Mouse (Mus musculus): ENCODE data around the gene Rbm19.

Rbm19 gene

GRCm38 (mm10) chr5:120197813-120198387 is 81.6 kb downstream of the Rbm19 start:
- DNase-seq (ENCODE audit: low read depth in 2 of 2, low spot score in 2 of 2), result no peak

DNA sequence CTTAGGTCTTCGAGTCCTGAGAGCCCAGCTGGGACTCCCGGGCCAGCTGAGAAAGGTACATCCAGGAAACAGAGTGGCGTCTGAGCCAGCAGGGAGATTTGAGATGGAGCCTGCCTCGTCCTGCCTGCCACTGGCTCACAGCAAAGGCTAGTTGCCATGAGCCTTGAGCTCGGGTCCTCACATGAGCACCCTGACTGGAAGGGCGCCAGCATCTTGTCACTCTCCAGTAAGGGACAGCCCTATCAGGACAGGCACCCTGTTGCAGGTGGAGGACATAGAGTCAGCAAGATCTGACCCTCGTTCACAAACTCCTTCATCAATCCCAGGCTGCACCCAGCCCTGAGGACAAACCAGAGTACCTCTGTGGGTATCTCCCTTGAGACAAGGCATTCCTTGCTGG is 83.6 kb downstream of the Rbm19 start:
- no peak for DNase-seq (ENCODE audit: low read depth in 2 of 2, low spot score in 2 of 2)

- no peak for DNase-seq (ENCODE audit: low read depth in 2 of 2, low spot score in 2 of 2)
Measured at GRCm38 (mm10) chr5:120204316-120204715, 88.1 kb downstream of the Rbm19 start.

DNA sequence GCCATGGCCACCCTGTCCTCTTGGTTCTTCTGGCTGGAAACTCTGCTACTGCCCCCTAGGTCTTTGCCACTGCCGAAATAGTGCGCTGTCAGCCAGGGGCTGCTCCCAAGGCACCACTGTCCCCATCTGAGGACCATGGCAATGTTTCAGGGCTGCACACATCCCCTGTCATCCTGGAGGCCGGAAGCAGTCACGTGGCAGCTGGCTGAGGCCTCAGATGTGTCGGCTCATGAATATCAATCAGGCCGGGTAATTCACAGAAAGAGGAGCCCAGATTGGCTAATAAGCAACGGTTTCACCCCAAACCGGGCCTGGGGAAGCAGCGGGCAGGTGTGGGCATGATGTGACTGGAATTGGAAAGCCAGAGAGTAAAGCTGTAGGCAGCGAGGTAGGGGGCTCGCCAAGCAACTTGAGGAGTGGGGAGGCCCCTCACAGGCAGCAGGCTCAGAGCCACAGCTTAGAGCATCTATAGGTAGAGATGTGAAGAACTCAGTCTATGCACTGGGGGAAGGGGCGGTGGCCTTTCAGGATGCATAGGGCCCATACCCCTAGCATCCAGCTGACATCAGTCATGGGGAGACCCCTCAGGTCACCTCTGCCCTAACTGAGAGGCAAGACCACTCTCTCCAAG is 90.2 kb downstream of the Rbm19 start:
- no peak for DNase-seq (ENCODE audit: low read depth in 2 of 2, low spot score in 2 of 2)

DNA sequence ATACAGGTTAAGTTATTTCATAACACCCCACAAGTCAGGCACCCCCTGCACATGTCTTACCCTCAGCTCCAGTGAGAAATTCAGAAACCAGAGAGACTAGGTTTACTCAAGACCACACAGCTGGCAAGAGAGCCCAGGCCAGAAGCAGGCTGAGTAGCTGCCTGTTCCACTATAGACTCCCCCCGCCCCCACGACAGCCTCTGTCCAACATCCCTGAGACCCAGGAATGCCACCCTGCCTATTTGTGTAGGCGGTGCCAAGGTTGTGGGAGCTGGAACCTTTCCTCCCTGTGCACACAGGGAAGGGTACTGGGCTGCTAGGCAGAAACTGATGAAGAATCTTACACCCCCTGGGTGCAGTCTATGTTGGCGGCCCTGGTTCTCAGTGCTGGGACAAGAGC is 91.2 kb downstream of the Rbm19 start:
- no peak for DNase-seq (ENCODE audit: low read depth in 2 of 2, low spot score in 2 of 2)

- DNase-seq (ENCODE audit: low read depth in 2 of 2, low spot score in 2 of 2), result no peak
Measured at GRCm38 (mm10) chr5:120210668-120211067, 94.4 kb downstream of the Rbm19 start.

- DNase-seq (ENCODE audit: low read depth in 2 of 2, low spot score in 2 of 2), result no peak
Measured at GRCm38 (mm10) chr5:120211182-120211581, 94.9 kb downstream of the Rbm19 start.

DNA sequence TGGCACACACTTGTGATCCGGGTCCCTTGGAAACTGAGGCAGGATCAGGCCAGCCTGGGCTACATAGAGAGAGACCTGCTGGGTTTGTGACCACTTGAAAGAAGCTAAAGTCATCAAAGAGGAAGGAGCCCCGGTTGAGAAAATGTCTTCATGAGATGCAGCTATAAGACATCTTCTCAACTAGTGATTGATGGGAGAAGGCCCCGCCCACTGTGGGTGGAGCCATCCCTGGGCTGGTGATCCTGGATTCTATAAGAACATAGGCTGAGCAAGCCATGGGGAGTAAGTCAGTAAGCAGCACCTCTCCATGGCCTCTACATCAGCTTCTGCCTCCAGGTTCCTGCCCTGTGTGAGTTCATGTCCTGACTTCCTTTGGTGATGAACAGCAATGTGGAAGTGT is 98.2 kb downstream of the Rbm19 start:
- no peak for DNase-seq (ENCODE audit: low read depth in 2 of 2, low spot score in 2 of 2)

GRCm38 (mm10) chr5:120221216-120221615 is 105.0 kb downstream of the Rbm19 start:
- DNase-seq (ENCODE audit: low read depth in 2 of 2, low spot score in 2 of 2), result no peak

DNA sequence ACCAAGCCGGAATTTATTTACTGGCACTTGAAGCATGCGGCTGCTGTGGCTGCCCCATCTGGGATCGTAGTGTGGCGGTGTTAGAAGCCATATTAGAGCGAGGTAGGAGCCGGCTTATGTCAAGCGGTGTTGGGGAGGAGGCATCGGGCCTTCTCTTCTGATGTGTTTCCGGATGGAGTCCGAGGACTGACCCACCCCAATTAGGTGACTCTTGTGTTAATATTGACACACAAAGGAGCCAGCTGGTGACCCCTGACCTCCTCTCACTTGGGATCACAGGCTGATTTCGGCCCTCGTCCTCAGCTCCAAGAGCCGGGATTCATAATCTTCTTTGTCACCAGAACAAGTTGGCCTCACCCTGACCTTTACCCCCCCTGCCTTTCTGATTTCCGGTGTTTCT is 109.1 kb downstream of the Rbm19 start:
- DNase-seq (ENCODE audit: low read depth in 2 of 2, low spot score in 2 of 2), result no peak

DNA sequence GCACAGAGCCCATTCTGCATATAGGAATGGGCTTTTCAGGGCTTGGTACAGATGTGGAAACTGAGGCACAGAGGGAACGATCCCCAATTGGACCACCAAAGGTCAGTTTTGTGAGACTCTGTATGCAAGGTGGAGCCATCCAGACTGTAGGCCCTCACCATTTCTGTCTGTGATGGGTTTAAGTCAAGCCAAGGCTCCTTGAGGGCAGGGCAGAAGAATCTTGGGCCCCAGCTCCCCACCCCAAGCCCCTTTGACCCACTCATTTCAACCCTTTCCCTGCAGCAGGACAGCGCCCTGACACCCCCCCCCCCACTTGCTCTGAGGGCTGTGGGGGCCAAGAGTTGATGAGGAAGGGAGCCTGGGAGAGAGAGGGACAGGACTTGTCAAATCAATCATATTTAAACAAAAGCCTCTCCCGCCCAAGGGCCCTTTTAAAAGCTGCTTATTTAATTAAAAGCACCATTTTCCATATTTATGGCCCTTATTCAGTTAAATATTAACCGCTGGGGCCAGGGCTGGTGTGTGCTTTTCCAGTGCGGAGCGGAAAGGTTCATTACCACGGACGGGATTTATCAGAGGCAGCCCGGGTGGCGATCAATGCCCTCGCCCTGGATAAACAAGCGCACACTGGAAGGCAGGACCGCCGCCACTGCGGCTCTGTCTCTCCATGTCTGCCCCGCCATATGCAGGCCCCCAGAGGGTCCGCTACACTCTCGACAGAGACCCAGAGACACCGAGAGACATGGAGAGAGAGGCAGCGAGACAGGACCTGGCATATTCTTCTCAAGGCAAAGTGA is 112.5 kb downstream of the Rbm19 start:
- no peak for DNase-seq (ENCODE audit: low read depth in 2 of 2, low spot score in 2 of 2)

- DNase-seq (ENCODE audit: low read depth in 2 of 2, low spot score in 2 of 2), result no peak
Measured at GRCm38 (mm10) chr5:120231435-120232147, 115.3 kb downstream of the Rbm19 start.

- DNase-seq (ENCODE audit: low read depth in 2 of 2, low spot score in 2 of 2), result no peak
Measured at GRCm38 (mm10) chr5:120235147-120235546, 118.9 kb downstream of the Rbm19 start.

- DNase-seq (ENCODE audit: low read depth in 2 of 2, low spot score in 2 of 2), result no peak
Measured at GRCm38 (mm10) chr5:120235571-120235970, 119.3 kb downstream of the Rbm19 start.

DNA sequence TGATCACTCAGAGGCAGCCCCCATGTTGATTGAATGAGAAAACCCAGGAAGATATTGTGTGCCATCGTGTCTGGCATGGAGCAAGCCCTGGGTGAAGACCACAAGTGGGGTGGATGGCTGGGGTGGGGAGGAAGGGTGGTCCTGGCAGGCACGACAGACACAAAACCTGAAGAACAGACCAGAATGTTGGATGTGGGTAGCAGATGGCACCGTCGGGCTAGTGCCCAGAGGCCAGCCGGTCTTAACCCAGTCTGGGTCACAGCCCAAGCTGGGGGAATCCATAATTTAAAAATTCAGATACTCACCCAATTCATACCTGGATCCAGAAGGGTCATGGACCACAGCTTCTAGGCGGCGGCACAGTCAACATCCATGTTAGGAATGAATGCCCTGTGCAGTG is 123.8 kb downstream of the Rbm19 start:
- DNase-seq (ENCODE audit: low read depth in 2 of 2, low spot score in 2 of 2), result no peak

DNA sequence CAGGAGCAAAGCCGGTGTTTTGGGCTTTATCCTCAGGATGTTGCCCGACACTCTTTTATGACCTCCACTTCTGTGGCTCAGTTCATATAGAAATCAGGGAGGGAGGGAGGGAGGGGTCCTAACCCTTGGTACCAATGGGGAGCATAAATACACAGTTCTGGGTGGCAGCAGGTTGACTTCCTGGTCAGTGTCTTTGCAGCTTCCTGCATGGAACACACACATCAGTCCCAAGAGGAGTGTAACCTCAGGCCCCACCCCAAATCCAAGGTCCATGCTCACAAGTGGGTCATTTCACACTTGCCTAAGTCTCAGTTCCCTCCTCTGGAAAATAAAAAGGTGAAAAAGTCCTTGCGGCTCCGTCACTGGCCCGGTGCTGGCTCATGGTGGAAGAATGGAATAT is 129.1 kb downstream of the Rbm19 start:
- DNase-seq (ENCODE audit: low read depth in 2 of 2, low spot score in 2 of 2), result no peak
